Mouse (Mus musculus) megakaryocyte, embryonic 14.5 days (primary cell): ENCODE measurements at regions not wholly inside any gene's neighbourhood (a gene's known extent, or its start where the extent isn't known, plus 50 kb on each side); places are given as distances from the start of the nearest gene placed in this dataset.

Experiments used
- FLI1 ChIP-seq: IDR thresholded peaks from 2 replicates; pipeline ENCODE4 v1.6.1; 2012; ENCODE audit warnings: low read length, inconsistent platforms, mixed read lengths
- GATA1 ChIP-seq: IDR thresholded peaks from 3 replicates; pipeline ENCODE4 v1.6.1; 2012; ENCODE audit warnings: mixed read lengths, low read length, inconsistent platforms, borderline replicate concordance

GRCm38 (mm10) chr11:112543473-112543872 is 238.6 kb upstream of the Sox9 start:
- TF ChIP-seq GATA1 (no peak), FLI1 (no peak)
